Mouse (Mus musculus) limb, embryonic 14.5 days (tissue): ENCODE results near the gene Rnase10. TPM values are rescaled to one million over a fixed set of nuclear protein-coding genes. Genes with fewer than 3 reads are reported as not detected.

ENCODE experiments used
- ATAC-seq: fragments of 200-750 bp; cut with Nextera tagmentation; 2 replicates; pipeline ENCODE4 v1.8.0; 2017; ENCODE audit warnings: low read depth, moderate number of reproducible peaks, moderate TSS enrichment; ENCODE audit not compliant: low FRiP score
- DNase-seq: peaks from one replicate; pipeline ENCODE4 v3.0.0-alpha.2; 2015; ENCODE audit warnings: low spot score
- H3K27ac ChIP-seq: fragments of 300-500 bp; sonication (generic); replicated peaks from 2 replicates; pipeline ENCODE4 v1.5.1; 2014; ENCODE audit warnings: low read depth, mild to moderate bottlenecking, low read length, moderate library complexity, mixed read lengths
- H3K27me3 ChIP-seq: fragments of 300-500 bp; sonication (generic); 2 replicates; pipeline ENCODE4 v1.6.1; 2014; ENCODE audit warnings: low read length, mixed read lengths; ENCODE audit not compliant: control insufficient read depth, insufficient read depth
- H3K36me3 ChIP-seq: fragments of 300-500 bp; sonication (generic); 2 replicates; pipeline ENCODE4 v1.6.1; 2014; ENCODE audit warnings: mild to moderate bottlenecking, low read length, moderate library complexity, mixed read lengths; ENCODE audit not compliant: control insufficient read depth, insufficient read depth
- H3K4me1 ChIP-seq: fragments of 300-500 bp; sonication (generic); 2 replicates; pipeline ENCODE4 v1.6.1; 2014; ENCODE audit warnings: antibody characterized with exemption, low read length, mixed read lengths; ENCODE audit not compliant: control insufficient read depth, insufficient read depth
- H3K4me2 ChIP-seq: fragments of 300-500 bp; sonication (generic); replicated peaks from 2 replicates; pipeline ENCODE4 v1.6.1; 2014; ENCODE audit warnings: low read depth, mild to moderate bottlenecking, low read length, moderate library complexity; ENCODE audit not compliant: severe bottlenecking
- H3K4me3 ChIP-seq: fragments of 300-500 bp; sonication (generic); replicated peaks from 2 replicates; pipeline ENCODE4 v1.5.1; 2014; ENCODE audit warnings: low read length
- H3K9ac ChIP-seq: fragments of 300-500 bp; sonication (generic); 2 replicates; pipeline ENCODE4 v1.6.1; 2014; ENCODE audit warnings: mild to moderate bottlenecking, low read depth, low read length, moderate library complexity; ENCODE audit not compliant: severe bottlenecking
- H3K9me3 ChIP-seq: fragments of 300-500 bp; sonication (generic); 2 replicates; pipeline ENCODE4 v1.6.1; 2016; ENCODE audit warnings: low read length; ENCODE audit not compliant: control insufficient read depth
- POLR2A ChIP-seq: fragments of 200-500 bp; IDR thresholded peaks from 2 replicates; pipeline ENCODE4 v1.8.0; 2012; ENCODE audit warnings: inconsistent platforms, mild to moderate bottlenecking, moderate library complexity, borderline replicate concordance; ENCODE audit not compliant: insufficient read depth, insufficient read length; ENCODE audit errors: extremely low read depth
- WGBS: fragments of 180-500 bp; shearing (Covaris S2); extraction: QIAGEN DNeasy Blood & Tissue Kit; methylation state at CpG from one replicate; pipeline ENCODE4 v1.1.7; 2014; 5-methylcytosine and 5-hydroxymethylcytosine counted together
- polyA plus RNA-seq, 2 experiments: library from polyadenylated mRNA; depleted of rRNA in 1 of 2; stranded (reverse) in 1 of 2; unstranded in 1 of 2; fragments of >200 nt; fragmentation: Nextera tagmentation in 1 of 2; extraction: Ambion mirVana in 1 of 2; gene quantifications; 2 replicates each; pipeline versions ENCODE4 v1.2.1 to v1.2.3; 2012 to 2014

Gene Rnase10
- polyA plus RNA-seq, 2 experiments: 0.13 TPM; not detected in 1

DNA sequence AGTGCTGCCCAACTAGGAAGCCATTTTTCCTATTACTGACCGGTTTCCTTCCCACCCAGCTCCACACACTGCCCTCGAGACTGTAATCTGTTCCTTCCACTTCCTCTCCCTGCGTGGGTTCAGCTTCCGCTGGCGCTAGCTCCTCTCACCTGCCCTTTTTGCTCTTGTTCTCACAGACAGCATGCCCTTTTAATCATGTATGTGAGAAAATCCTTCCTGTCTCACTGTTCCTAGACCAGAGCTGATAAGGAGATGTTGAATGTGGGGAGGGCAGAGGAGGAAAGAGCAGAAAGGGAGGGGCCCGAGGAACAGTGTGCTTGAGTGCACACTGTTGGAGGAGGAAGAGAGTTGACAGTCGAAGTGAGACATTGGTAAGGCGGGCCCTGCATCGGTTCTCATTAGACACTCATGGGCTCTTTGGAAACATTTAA, 49.9 kb downstream of the Rnase10 start, which contains the start of gene Rnase12:
Gene Rnase12 (minus strand): TSS at position 261 of the 431 bp plus-strand sequence.
- Histone ChIP-seq H3K9me3 (no peaks in the 10 kb centered on the region), H3K27me3 (no peaks in the 10 kb centered on the region), H3K4me1 (peaks cover 4% of the 10 kb centered on the region; the same call in 1 of the 2 replicates), H3K9ac (no peak within 1 kb of the TSS), H3K4me3 (no peak within 1 kb of the TSS), H3K27ac (no peak within 1 kb of the TSS), H3K36me3 (no peaks in the 10 kb centered on the region), H3K4me2 (no peak within 1 kb of the TSS)
- no peak for TF ChIP-seq POLR2A
- DNase-seq: no peak
- ATAC-seq: no peak
- 66% methylated on average over 9 of the region's 9 CpGs for WGBS

Other genes with a start within 250 kb of the Rnase10 start
- 75.6 and 77.4 TPM in 2 replicates for gene Ttc5, start 222.2 kb upstream of the Rnase10 start, polyA plus RNA-seq (2012; rRNA removed)
- 63.2 and 67.6 TPM in 2 replicates for gene Ttc5, start 222.2 kb upstream of the Rnase10 start, polyA plus RNA-seq (2014; fragmentation: Nextera tagmentation; extraction: Ambion mirVana)
- not detected in 2 replicates for gene Ccnb1ip1, start 200.0 kb upstream of the Rnase10 start, polyA plus RNA-seq (2012; rRNA removed)
- not detected in 2 replicates for gene Ccnb1ip1, start 200.0 kb upstream of the Rnase10 start, polyA plus RNA-seq (2014; fragmentation: Nextera tagmentation; extraction: Ambion mirVana)
- gene Parp2, start 199.9 kb upstream of the Rnase10 start, polyA plus RNA-seq (2012; rRNA removed): 65.4 and 86.6 TPM in 2 replicates
- 54.0 and 57.8 TPM in 2 replicates for gene Parp2, start 199.9 kb upstream of the Rnase10 start, polyA plus RNA-seq (2014; fragmentation: Nextera tagmentation; extraction: Ambion mirVana)
- gene Tep1, start 137.2 kb upstream of the Rnase10 start, polyA plus RNA-seq (2012; rRNA removed): 9.5 and 13.0 TPM in 2 replicates
- 8.3 and 10.5 TPM in 2 replicates for gene Tep1, start 137.2 kb upstream of the Rnase10 start, polyA plus RNA-seq (2014; fragmentation: Nextera tagmentation; extraction: Ambion mirVana)
- 0.17 and 0.28 TPM in 2 replicates for gene Klhl33, start 110.2 kb upstream of the Rnase10 start, polyA plus RNA-seq (2012; rRNA removed)
- gene Klhl33, start 110.2 kb upstream of the Rnase10 start, polyA plus RNA-seq (2014; fragmentation: Nextera tagmentation; extraction: Ambion mirVana): 0.08 and 0.11 TPM in 2 replicates
- gene Osgep, start 82.9 kb upstream of the Rnase10 start, polyA plus RNA-seq (2012; rRNA removed): 116 and 137 TPM in 2 replicates
- gene Osgep, start 82.9 kb upstream of the Rnase10 start, polyA plus RNA-seq (2014; fragmentation: Nextera tagmentation; extraction: Ambion mirVana): 163 and 164 TPM in 2 replicates
- gene Apex1, start 82.8 kb upstream of the Rnase10 start, polyA plus RNA-seq (2012; rRNA removed): 127 and 143 TPM in 2 replicates
- gene Apex1, start 82.8 kb upstream of the Rnase10 start, polyA plus RNA-seq (2014; fragmentation: Nextera tagmentation; extraction: Ambion mirVana): 218 and 219 TPM in 2 replicates
- gene Pip4p1, start 76.9 kb upstream of the Rnase10 start, polyA plus RNA-seq (2012; rRNA removed): 82.3 and 122 TPM in 2 replicates
- gene Pip4p1, start 76.9 kb upstream of the Rnase10 start, polyA plus RNA-seq (2014; fragmentation: Nextera tagmentation; extraction: Ambion mirVana): 50.3 and 54.0 TPM in 2 replicates
- 37.7 and 42.1 TPM in 2 replicates for gene Pnp, start 76.7 kb upstream of the Rnase10 start, polyA plus RNA-seq (2012; rRNA removed)
- gene Pnp, start 76.7 kb upstream of the Rnase10 start, polyA plus RNA-seq (2014; fragmentation: Nextera tagmentation; extraction: Ambion mirVana): 52.4 and 52.6 TPM in 2 replicates
- 42.1 and 42.8 TPM in 2 replicates for gene Gm49342, start 63.2 kb upstream of the Rnase10 start, polyA plus RNA-seq (2012; rRNA removed)
- gene Gm49342, start 63.2 kb upstream of the Rnase10 start, polyA plus RNA-seq (2014; fragmentation: Nextera tagmentation; extraction: Ambion mirVana): not detected in 2 replicates
- 0.15 and 0.31 TPM in 2 replicates for gene Pnp2, start 51.8 kb upstream of the Rnase10 start, polyA plus RNA-seq (2012; rRNA removed)
- gene Pnp2, start 51.8 kb upstream of the Rnase10 start, polyA plus RNA-seq (2014; fragmentation: Nextera tagmentation; extraction: Ambion mirVana): 0.37 and 0.39 TPM in 2 replicates
- 0.05 TPM in 1 of 2 replicates, not detected in the other for gene Rnase9, start 34.1 kb downstream of the Rnase10 start, polyA plus RNA-seq (2012; rRNA removed)
- gene Rnase9, start 34.1 kb downstream of the Rnase10 start, polyA plus RNA-seq (2014; fragmentation: Nextera tagmentation; extraction: Ambion mirVana): not detected in 2 replicates
- gene Rnase11, start 42.4 kb downstream of the Rnase10 start, polyA plus RNA-seq (2012; rRNA removed): not detected in 2 replicates
- not detected in 2 replicates for gene Rnase11, start 42.4 kb downstream of the Rnase10 start, polyA plus RNA-seq (2014; fragmentation: Nextera tagmentation; extraction: Ambion mirVana)
- gene Rnase12, start 49.9 kb downstream of the Rnase10 start, polyA plus RNA-seq (2012; rRNA removed): 0.14 and 0.17 TPM in 2 replicates
- not detected in 2 replicates for gene Rnase12, start 49.9 kb downstream of the Rnase10 start, polyA plus RNA-seq (2014; fragmentation: Nextera tagmentation; extraction: Ambion mirVana)
- gene Olfr750, start 66.7 kb downstream of the Rnase10 start, polyA plus RNA-seq (2012; rRNA removed): not detected in 2 replicates
- not detected in 2 replicates for gene Olfr750, start 66.7 kb downstream of the Rnase10 start, polyA plus RNA-seq (2014; fragmentation: Nextera tagmentation; extraction: Ambion mirVana)
- 66.2 and 67.4 TPM in 2 replicates for gene Rnase4, start 83.3 kb downstream of the Rnase10 start, polyA plus RNA-seq (2012; rRNA removed)
- 51.9 and 59.4 TPM in 2 replicates for gene Rnase4, start 83.3 kb downstream of the Rnase10 start, polyA plus RNA-seq (2014; fragmentation: Nextera tagmentation; extraction: Ambion mirVana)
- gene Ang, start 83.4 kb downstream of the Rnase10 start, polyA plus RNA-seq (2012; rRNA removed): 9.7 and 13.6 TPM in 2 replicates
- gene Ang, start 83.4 kb downstream of the Rnase10 start, polyA plus RNA-seq (2014; fragmentation: Nextera tagmentation; extraction: Ambion mirVana): 7.3 and 8.3 TPM in 2 replicates
- gene Eddm3b, start 106.7 kb downstream of the Rnase10 start, polyA plus RNA-seq (2012; rRNA removed): 0.04 TPM in 1 of 2 replicates, not detected in the other
- not detected in 2 replicates for gene Eddm3b, start 106.7 kb downstream of the Rnase10 start, polyA plus RNA-seq (2014; fragmentation: Nextera tagmentation; extraction: Ambion mirVana)
- gene Rnase6, start 116.2 kb downstream of the Rnase10 start, polyA plus RNA-seq (2012; rRNA removed): 1.1 and 1.3 TPM in 2 replicates
- 0.77 and 2.3 TPM in 2 replicates for gene Rnase6, start 116.2 kb downstream of the Rnase10 start, polyA plus RNA-seq (2014; fragmentation: Nextera tagmentation; extraction: Ambion mirVana)
- 0.47 and 0.61 TPM in 2 replicates for gene Rnase1, start 139.0 kb downstream of the Rnase10 start, polyA plus RNA-seq (2012; rRNA removed)
- gene Rnase1, start 139.0 kb downstream of the Rnase10 start, polyA plus RNA-seq (2014; fragmentation: Nextera tagmentation; extraction: Ambion mirVana): 0.39 and 0.61 TPM in 2 replicates
- not detected in 2 replicates for gene Rnase2b, start 154.5 kb downstream of the Rnase10 start, polyA plus RNA-seq (2012; rRNA removed)
- not detected in 2 replicates for gene Rnase2b, start 154.5 kb downstream of the Rnase10 start, polyA plus RNA-seq (2014; fragmentation: Nextera tagmentation; extraction: Ambion mirVana)
- gene Ang2, start 191.4 kb downstream of the Rnase10 start, polyA plus RNA-seq (2012; rRNA removed): not detected in 2 replicates
- not detected in 2 replicates for gene Ang2, start 191.4 kb downstream of the Rnase10 start, polyA plus RNA-seq (2014; fragmentation: Nextera tagmentation; extraction: Ambion mirVana)
- not detected in 2 replicates for gene Ear14, start 195.6 kb downstream of the Rnase10 start, polyA plus RNA-seq (2012; rRNA removed)
- not detected in 2 replicates for gene Ear14, start 195.6 kb downstream of the Rnase10 start, polyA plus RNA-seq (2014; fragmentation: Nextera tagmentation; extraction: Ambion mirVana)
- gene Rnase2a, start 248.4 kb downstream of the Rnase10 start, polyA plus RNA-seq (2012; rRNA removed): not detected in 2 replicates
- not detected in 2 replicates for gene Rnase2a, start 248.4 kb downstream of the Rnase10 start, polyA plus RNA-seq (2014; fragmentation: Nextera tagmentation; extraction: Ambion mirVana)